Mouse (Mus musculus): Measurements from ENCODE around the gene Gm7029. TPM values are rescaled to one million over a fixed set of nuclear protein-coding genes. Genes with fewer than 3 reads are reported as not detected.
A peak's percentile ranks its signal among the peaks of the same experiment; 100 is the strongest.

Gm7029 gene
- polyA plus RNA-seq, 1 experiment from 2014 or later: not detected

DNA sequence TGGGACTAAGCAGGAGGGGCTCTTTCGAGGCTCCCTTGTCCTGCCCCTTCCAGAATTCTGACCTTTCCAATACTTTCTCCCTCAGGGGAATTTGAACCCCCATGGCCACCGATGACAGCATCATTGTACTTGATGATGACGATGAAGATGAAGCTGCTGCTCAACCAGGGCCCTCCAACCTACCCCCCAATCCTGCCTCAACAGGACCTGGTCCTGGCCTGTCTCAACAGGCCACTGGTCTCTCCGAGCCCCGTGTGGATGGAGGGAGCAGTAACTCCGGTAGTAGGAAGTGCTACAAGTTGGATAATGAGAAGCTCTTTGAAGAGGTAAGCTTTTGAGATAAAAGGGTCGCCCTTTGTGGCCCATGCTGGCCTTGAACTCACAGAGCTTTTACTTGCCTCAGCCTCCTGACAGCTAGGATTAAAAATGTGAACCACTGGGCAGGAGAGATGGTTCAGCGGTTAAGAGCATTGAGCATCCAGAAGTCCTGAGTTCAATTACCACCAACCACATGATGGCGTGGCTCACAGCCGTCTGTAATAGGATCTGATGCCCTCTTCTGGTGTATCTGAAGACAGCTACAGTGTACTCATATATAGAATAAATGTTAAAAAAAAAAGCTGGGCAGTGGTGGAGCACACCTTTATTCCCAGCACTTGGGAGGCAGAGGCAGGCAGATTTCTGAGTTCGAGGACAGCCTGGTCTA lies 36.9 kb downstream of the Gm7029 start:
- Histone ChIP-seq H3K27me3 (ENCODE audit: insufficient read depth, poor library complexity, severe bottlenecking) (no peaks in the 10 kb centered on the region), H3K9me3 (no peaks in the 10 kb centered on the region), H3K27ac (peak overlapping the region; percentile 92; the same call in 1 of the 2 replicates), H3K36me3 (peaks cover 50% of the 10 kb centered on the region), H3K4me1 (replicated peaks) (peaks cover 47% of the 10 kb centered on the region), H3K4me3 (peak overlapping the region; percentile 95)
- DNase-seq (ENCODE audit: low spot score): no peak
- WGBS: 55% methylated on average over 11 of the region's 11 CpGs

DNA sequence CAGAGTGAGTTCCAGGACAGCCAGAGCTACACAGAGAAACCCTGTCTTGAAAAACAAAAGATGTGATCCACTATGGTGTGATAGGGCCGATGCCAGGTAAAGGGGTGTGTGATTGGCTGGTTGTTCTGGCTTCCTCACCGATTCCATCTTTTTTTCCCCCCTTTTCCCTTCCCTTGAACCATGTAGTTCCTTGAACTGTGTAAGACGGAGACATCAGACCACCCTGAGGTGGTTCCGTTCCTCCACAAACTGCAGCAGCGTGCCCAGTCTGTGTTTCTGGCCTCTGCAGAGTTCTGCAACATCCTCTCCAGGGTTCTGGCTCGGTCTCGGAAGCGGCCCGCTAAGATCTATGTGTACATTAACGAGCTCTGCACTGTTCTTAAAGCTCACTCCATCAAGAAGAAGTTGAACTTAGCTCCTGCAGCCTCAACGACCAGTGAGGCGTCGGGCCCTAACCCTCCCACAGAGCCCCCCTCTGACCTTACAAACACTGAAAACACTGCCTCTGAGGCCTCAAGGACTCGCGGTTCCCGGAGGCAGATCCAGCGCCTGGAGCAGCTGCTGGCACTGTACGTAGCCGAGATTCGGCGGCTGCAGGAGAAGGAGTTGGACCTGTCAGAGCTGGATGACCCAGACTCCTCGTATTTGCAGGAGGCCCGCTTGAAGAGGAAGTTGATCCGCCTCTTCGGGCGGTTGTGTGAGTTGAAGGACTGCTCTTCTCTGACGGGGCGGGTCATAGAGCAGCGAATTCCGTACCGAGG lies 37.6 kb downstream of the Gm7029 start:
- 94% methylated on average over 31 of the region's 31 CpGs for WGBS
- H3K4me3 ChIP-seq: peak overlapping the region; percentile 7; the same call in 1 of the 2 replicates
- DNase-seq (ENCODE audit: low spot score): no peak
- H3K27ac ChIP-seq: no peak overlapping the region
- H3K4me1 ChIP-seq (replicated peaks): peaks cover 51% of the 10 kb centered on the region
- H3K9me3 ChIP-seq: no peaks in the 10 kb centered on the region
- no peaks in the 10 kb centered on the region for H3K27me3 ChIP-seq (ENCODE audit: insufficient read depth, poor library complexity, severe bottlenecking)
- peaks cover 50% of the 10 kb centered on the region for H3K36me3 ChIP-seq

DNA sequence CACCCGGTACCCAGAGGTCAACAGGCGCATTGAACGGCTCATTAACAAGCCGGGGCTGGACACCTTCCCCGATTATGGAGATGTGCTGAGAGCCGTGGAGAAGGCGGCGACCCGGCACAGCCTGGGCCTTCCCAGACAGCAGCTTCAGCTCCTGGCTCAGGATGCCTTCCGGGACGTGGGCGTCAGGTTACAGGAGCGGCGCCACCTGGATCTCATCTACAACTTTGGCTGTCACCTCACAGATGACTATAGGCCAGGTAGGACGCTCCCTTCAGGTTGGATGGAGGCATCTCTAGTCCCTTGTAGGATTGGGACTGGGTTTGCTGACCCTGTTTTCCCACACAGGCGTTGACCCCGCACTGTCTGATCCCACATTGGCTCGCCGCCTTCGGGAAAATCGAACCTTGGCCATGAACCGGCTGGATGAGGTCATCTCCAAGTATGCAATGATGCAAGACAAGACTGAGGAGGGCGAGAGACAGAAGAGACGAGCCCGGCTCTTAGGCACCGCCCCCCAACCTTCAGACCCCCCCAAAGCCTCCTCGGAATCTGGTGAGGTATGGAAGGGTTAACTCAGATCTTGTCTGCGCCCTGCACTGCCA lies 38.3 kb downstream of the Gm7029 start:
- Histone ChIP-seq H3K36me3 (peaks cover 52% of the 10 kb centered on the region), H3K27me3 (ENCODE audit: insufficient read depth, poor library complexity, severe bottlenecking) (no peaks in the 10 kb centered on the region), H3K4me1 (replicated peaks) (peaks cover 58% of the 10 kb centered on the region), H3K4me3 (peak overlapping the region; percentile 5; the same call in 1 of the 2 replicates), H3K27ac (no peak overlapping the region), H3K9me3 (no peaks in the 10 kb centered on the region)
- WGBS: 89% methylated on average over 28 of the region's 28 CpGs
- no peak for DNase-seq (ENCODE audit: low spot score)

DNA sequence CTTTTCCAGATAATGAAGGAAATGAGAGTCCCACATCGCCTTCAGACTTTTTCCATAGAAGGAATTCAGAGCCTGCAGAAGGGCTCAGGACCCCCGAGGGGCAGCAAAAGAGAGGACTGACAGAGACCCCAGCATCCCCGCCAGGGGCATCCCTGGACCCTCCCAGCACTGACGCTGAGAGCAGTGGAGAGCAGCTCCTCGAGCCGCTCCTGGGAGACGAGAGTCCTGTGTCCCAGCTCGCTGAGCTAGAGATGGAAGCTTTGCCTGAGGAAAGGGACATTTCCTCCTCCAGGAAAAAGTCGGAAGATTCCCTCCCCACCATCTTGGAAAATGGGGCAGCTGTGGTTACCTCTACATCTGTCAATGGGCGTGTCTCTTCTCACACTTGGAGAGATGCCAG lies 39.6 kb downstream of the Gm7029 start:
- no peak overlapping the region for H3K4me3 ChIP-seq
- H3K4me1 ChIP-seq (replicated peaks): peaks cover 64% of the 10 kb centered on the region
- peaks cover 65% of the 10 kb centered on the region for H3K36me3 ChIP-seq
- 0 out of 2 replicates have a peak, but pooled peaks cover 10% of the 10 kb centered on the region for H3K27me3 ChIP-seq (ENCODE audit: insufficient read depth, poor library complexity, severe bottlenecking)
- DNase-seq (ENCODE audit: low spot score): no peak
- H3K27ac ChIP-seq: no peak overlapping the region
- 93% methylated on average over 10 of the region's 10 CpGs for WGBS
- 0 out of 2 replicates have a peak, but pooled peaks cover 2% of the 10 kb centered on the region for H3K9me3 ChIP-seq

GRCm38 (mm10) chr17:33913905-33914304 lies 40.3 kb downstream of the Gm7029 start:
- whole genome bisulfite sequencing: 93% methylated on average over 8 of the region's 8 CpGs
- Histone ChIP-seq H3K27ac (no peak overlapping the region), H3K27me3 (ENCODE audit: insufficient read depth, poor library complexity, severe bottlenecking) (0 out of 2 replicates have a peak, but pooled peaks cover 16% of the 10 kb centered on the region), H3K4me3 (0 out of 2 replicates have a peak overlapping the region, but pooled peaks have one; percentile 2), H3K4me1 (replicated peaks) (peaks cover 64% of the 10 kb centered on the region), H3K9me3 (0 out of 2 replicates have a peak, but pooled peaks cover 2% of the 10 kb centered on the region), H3K36me3 (peaks cover 70% of the 10 kb centered on the region)
- DNase-seq (ENCODE audit: low spot score): no peak

DNA sequence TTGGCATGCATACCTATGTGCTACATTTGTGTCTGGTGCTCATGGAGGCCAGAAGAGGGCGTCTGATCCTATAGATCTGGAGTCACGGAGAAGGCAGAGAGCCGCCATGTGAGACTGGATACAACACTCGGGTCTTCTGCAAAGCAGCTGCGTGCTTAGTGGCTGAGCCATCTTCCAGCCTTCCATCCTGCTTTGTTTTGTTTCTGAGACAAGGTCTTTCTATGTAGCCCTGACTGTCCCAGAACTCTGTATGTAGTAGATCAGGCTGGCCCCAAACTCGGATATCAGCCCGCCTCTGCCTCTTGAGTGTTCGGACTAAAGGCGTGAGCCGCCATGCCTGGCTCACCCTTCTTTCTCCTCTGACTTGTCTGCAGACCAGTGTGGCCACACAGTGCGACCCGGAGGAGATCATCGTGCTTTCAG lies 41.3 kb downstream of the Gm7029 start:
- H3K4me1 ChIP-seq (replicated peaks): peaks cover 70% of the 10 kb centered on the region
- WGBS: 69% methylated on average over 13 of the region's 13 CpGs
- H3K36me3 ChIP-seq: peaks cover 70% of the 10 kb centered on the region
- peak overlapping the region; percentile 79 for H3K4me3 ChIP-seq
- H3K27me3 ChIP-seq (ENCODE audit: insufficient read depth, poor library complexity, severe bottlenecking): 0 out of 2 replicates have a peak, but pooled peaks cover 17% of the 10 kb centered on the region
- no peak for DNase-seq (ENCODE audit: low spot score)
- H3K9me3 ChIP-seq: 0 out of 2 replicates have a peak, but pooled peaks cover 2% of the 10 kb centered on the region
- no peak overlapping the region for H3K27ac ChIP-seq

DNA sequence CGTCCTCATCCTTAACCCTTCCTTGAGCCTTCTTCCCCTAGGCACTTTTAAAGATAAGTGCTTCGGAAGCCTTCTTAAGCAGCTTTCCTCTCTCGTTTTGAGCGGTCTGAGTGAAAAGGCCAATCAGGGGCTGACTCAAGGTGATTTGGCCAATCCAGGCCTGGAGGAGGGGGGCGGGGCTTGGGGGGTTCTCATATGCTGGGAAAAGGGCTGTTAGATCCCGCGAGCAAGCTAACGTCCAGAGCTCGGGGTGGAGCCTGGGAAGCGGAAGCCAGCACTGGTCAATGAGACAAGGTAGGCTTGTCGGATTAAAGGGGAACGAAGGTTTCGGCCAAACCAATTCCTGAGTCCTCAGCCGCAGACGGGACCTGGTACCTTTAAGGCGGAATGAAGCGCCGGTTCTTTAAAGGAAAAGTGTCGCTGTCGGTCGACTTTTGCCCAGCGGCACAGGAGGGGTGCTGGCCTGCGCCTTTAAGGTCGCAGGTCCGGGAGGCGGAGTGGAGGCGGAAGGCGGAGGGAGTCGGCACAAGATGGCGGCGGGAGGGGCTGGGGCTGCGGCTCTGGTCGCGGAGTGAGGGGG lies 42.1 kb downstream of the Gm7029 start, which contains the start of the genes Tapbp and Zbtb22:
Gene Tapbp, plus strand, starts transcription at position 229 of the 580 bp plus-strand sequence.
Gene Zbtb22, plus strand, starts transcription at position 234 of the 580 bp plus-strand sequence.
- WGBS: under 1% methylated on average over 34 of the region's 34 CpGs
- Histone ChIP-seq H3K27ac (peak within 1 kb of the TSS; percentile 96), H3K9me3 (0 out of 2 replicates have a peak, but pooled peaks cover 2% of the 10 kb centered on the region), H3K4me3 (peak within 1 kb of the TSS; percentile 79), H3K27me3 (ENCODE audit: insufficient read depth, poor library complexity, severe bottlenecking) (0 out of 2 replicates have a peak, but pooled peaks cover 17% of the 10 kb centered on the region), H3K4me1 (replicated peaks) (peaks cover 70% of the 10 kb centered on the region), H3K36me3 (peaks cover 65% of the 10 kb centered on the region)
- peak; percentile 98 for DNase-seq (ENCODE audit: low spot score)

- Histone ChIP-seq H3K4me1 (replicated peaks) (peaks cover 74% of the 10 kb centered on the region), H3K4me3 (peak overlapping the region; percentile 79), H3K27me3 (ENCODE audit: insufficient read depth, poor library complexity, severe bottlenecking) (0 out of 2 replicates have a peak, but pooled peaks cover 17% of the 10 kb centered on the region), H3K36me3 (peaks cover 60% of the 10 kb centered on the region), H3K9me3 (0 out of 2 replicates have a peak, but pooled peaks cover 2% of the 10 kb centered on the region), H3K27ac (peak overlapping the region; percentile 96)
- WGBS: 1% methylated on average over 20 of the region's 20 CpGs
- no peak for DNase-seq (ENCODE audit: low spot score)
Measured at GRCm38 (mm10) chr17:33916294-33916693, 42.7 kb downstream of the Gm7029 start.

DNA sequence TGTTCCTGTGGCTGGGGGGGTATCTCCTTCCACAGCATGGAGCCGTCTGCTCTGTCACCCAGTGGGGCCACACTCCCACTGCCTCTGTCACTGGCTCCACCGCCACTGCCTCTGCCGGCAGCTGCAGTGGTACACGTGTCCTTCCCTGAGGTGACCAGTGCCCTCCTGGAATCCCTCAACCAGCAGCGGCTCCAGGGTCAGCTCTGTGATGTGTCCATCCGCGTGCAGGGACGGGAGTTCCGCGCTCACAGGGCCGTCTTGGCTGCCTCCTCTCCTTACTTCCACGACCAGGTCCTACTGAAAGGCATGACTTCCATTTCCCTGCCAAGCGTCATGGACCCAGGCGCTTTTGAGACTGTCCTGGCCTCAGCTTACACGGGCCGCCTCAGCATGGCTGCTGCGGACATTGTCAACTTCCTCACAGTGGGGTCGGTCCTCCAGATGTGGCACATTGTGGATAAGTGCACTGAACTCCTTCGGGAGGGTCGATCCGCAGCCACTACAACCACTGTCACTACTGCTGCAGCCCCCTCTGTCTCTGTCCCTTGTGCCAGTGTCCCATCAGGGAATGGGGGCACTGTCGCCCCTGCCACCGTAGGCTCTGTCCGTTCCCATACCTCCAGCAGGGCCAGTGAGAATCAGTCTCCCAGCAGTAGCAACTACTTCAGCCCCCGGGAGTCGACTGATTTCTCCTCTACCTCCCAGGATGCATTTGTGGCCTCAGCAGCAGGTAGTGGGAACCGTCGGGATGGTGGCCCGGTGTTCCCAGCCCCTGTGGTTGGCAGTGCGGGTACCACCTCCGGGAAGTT lies 43.4 kb downstream of the Gm7029 start:
- Histone ChIP-seq H3K36me3 (peaks cover 52% of the 10 kb centered on the region), H3K27ac (peak overlapping the region; percentile 46; the same call in 1 of the 2 replicates), H3K4me3 (peak overlapping the region; percentile 79), H3K4me1 (replicated peaks) (peaks cover 71% of the 10 kb centered on the region), H3K9me3 (0 out of 2 replicates have a peak, but pooled peaks cover 2% of the 10 kb centered on the region), H3K27me3 (ENCODE audit: insufficient read depth, poor library complexity, severe bottlenecking) (0 out of 2 replicates have a peak, but pooled peaks cover 17% of the 10 kb centered on the region)
- DNase-seq (ENCODE audit: low spot score): no peak
- WGBS: 74% methylated on average over 31 of the region's 31 CpGs

DNA sequence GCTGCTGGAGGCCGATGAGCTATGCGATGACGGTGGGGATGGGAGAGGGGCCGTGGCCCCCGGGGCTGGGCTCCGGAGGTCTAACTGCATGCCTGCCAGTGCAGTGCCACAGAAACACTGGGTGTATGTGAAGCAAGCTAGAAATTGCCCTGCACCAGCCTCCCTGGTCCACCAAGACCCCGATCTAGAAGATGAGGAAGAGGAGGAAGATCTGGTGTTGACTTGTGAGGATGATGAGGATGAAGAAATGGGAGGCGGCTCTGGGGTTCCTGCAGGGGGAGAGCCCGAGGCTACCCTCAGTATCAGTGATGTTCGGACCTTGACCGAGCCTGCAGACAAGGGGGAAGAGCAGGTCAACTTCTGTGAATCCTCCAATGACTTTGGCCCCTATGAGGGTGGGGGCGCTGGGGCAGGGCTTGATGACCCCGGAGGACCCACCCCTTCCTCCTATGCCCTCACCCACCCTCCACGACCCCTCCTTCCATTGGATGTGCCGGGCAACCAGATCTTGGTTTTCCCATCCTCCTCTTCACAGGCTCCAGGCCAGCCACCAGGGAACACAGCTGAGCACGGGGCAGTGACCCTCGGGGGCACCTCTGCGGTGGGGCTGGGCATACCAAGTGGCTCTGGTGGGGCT lies 44.1 kb downstream of the Gm7029 start:
- H3K27me3 ChIP-seq (ENCODE audit: insufficient read depth, poor library complexity, severe bottlenecking): 0 out of 2 replicates have a peak, but pooled peaks cover 17% of the 10 kb centered on the region
- 0 out of 2 replicates have a peak, but pooled peaks cover 2% of the 10 kb centered on the region for H3K9me3 ChIP-seq
- H3K4me3 ChIP-seq: peak overlapping the region; percentile 79
- no peak for DNase-seq (ENCODE audit: low spot score)
- peaks cover 45% of the 10 kb centered on the region for H3K36me3 ChIP-seq
- H3K27ac ChIP-seq: no peak overlapping the region
- H3K4me1 ChIP-seq (replicated peaks): peaks cover 70% of the 10 kb centered on the region
- 85% methylated on average over 18 of the region's 18 CpGs for WGBS

All from hindbrain, embryonic 10.5 days (tissue).